Mouse (Mus musculus) liver, adult 2 months (tissue): ENCODE data around the gene Ccdc43. TPM values are rescaled to one million over a fixed set of nuclear protein-coding genes. Genes with fewer than 3 reads are reported as not detected.
"Not testable (repeated sequence)": the region's sequence is repeated elsewhere in the genome, so short reads cannot be mapped to it uniquely, and the experiment has no call there.

Experiments
- DNase-seq: peaks from one replicate; pipeline ENCODE4 v3.0.0-alpha.2; 2011; ENCODE audit warnings: low read depth, low spot score; ENCODE audit errors: extremely low read depth
- H3K27ac ChIP-seq: fragments of 200-500 bp; replicated peaks from 2 replicates; pipeline ENCODE4 v1.5.1; 2012; ENCODE audit warnings: low read depth, mild to moderate bottlenecking, control low read depth, inconsistent platforms, low read length; ENCODE audit not compliant: insufficient read depth
- H3K27me3 ChIP-seq: fragments of 200-500 bp; 2 replicates; pipeline ENCODE4 v1.6.1; 2012; ENCODE audit warnings: mild to moderate bottlenecking, moderate library complexity, low read length, inconsistent platforms; ENCODE audit not compliant: control insufficient read depth, insufficient read depth
- H3K36me3 ChIP-seq: fragments of 200-500 bp; 2 replicates; pipeline ENCODE4 v1.6.1; 2012; ENCODE audit warnings: low read length, inconsistent platforms; ENCODE audit not compliant: control insufficient read depth, insufficient read depth
- H3K4me1 ChIP-seq: fragments of 200-500 bp; 2 replicates; pipeline ENCODE4 v1.6.1; 2011; ENCODE audit warnings: low read length; ENCODE audit not compliant: control insufficient read depth, insufficient read depth
- H3K4me3 ChIP-seq: fragments of 200-500 bp; 2 replicates; pipeline ENCODE4 v1.5.1; 2011; ENCODE audit warnings: low read depth, mild to moderate bottlenecking, control low read depth, low read length, moderate library complexity; ENCODE audit not compliant: insufficient read depth
- H3K79me2 ChIP-seq: fragments of 200-500 bp; 2 replicates; pipeline ENCODE4 v1.6.1; 2012; ENCODE audit warnings: inconsistent platforms, mild to moderate bottlenecking, low read length, moderate library complexity; ENCODE audit not compliant: control insufficient read depth, insufficient read depth
- H3K9ac ChIP-seq: fragments of 200-500 bp; 2 replicates; pipeline ENCODE4 v1.6.1; 2012; ENCODE audit warnings: low read depth, mild to moderate bottlenecking, control low read depth, inconsistent platforms, low read length
- CTCF ChIP-seq: fragments of 200-500 bp; IDR thresholded peaks from 2 replicates; pipeline ENCODE4 v1.5.1; 2011; ENCODE audit warnings: low read depth, low read length, control low read depth
- POLR2A ChIP-seq: fragments of 200-500 bp; IDR thresholded peaks from 2 replicates; pipeline ENCODE4 v1.6.1; 2011; ENCODE audit warnings: low read length, control low read depth; ENCODE audit not compliant: insufficient read depth; ENCODE audit errors: extremely low read depth
- WGBS: fragments of 180-500 bp; shearing (Covaris S2); methylation state at CpG from one replicate; pipeline ENCODE4 v1.1.7; 2018; 5-methylcytosine and 5-hydroxymethylcytosine counted together
- polyA plus RNA-seq: library from polyadenylated mRNA; depleted of rRNA; stranded (reverse); fragments of >200 nt; gene quantifications from 2 replicates; pipeline ENCODE4 v1.2.3, GENCODE M21; 2012
- total RNA-seq: library from RNA; depleted of rRNA; stranded (reverse); fragments of >200 nt; gene quantifications from 2 replicates; pipeline ENCODE4 v1.2.3, GENCODE M21; 2014

Ccdc43 gene
- total and polyA plus RNA-seq, 2 experiments: 5.7 to 11.8 TPM

GRCm38 (mm10) chr11:102729835-102730234, 32.3 kb upstream of the Ccdc43 start:
- H3K4me3 ChIP-seq: no peak overlapping the region
- no peak for DNase-seq
- no peaks in the 10 kb centered on the region for H3K36me3 ChIP-seq
- H3K4me1 ChIP-seq: no peaks in the 10 kb centered on the region
- no peak for TF ChIP-seq POLR2A
- no peak for TF ChIP-seq CTCF
- no peak overlapping the region for H3K9ac ChIP-seq
- no peaks in the 10 kb centered on the region for H3K27me3 ChIP-seq
- no peaks in the 10 kb centered on the region for H3K79me2 ChIP-seq
- H3K27ac ChIP-seq: no peak overlapping the region
- WGBS: 88% methylated on average over 3 of the region's 3 CpGs

- no peak overlapping the region for H3K9ac ChIP-seq
- no peak for TF ChIP-seq POLR2A
- TF ChIP-seq CTCF: no peak
- H3K27me3 ChIP-seq: no peaks in the 10 kb centered on the region
- H3K36me3 ChIP-seq: no peaks in the 10 kb centered on the region
- no peak overlapping the region for H3K27ac ChIP-seq
- no peaks in the 10 kb centered on the region for H3K4me1 ChIP-seq
- H3K4me3 ChIP-seq: no peak overlapping the region
- H3K79me2 ChIP-seq: no peaks in the 10 kb centered on the region
- 48% methylated on average over 7 of the region's 7 CpGs for WGBS
- DNase-seq: peak; percentile 50
Measured at GRCm38 (mm10) chr11:102728614-102729013, 31.0 kb upstream of the Ccdc43 start.

- no peak for DNase-seq
- 29% methylated on average over 3 of the region's 3 CpGs for WGBS
- Histone ChIP-seq H3K27me3 (no peaks in the 10 kb centered on the region), H3K4me1 (no peaks in the 10 kb centered on the region), H3K4me3 (no peak overlapping the region), H3K36me3 (no peaks in the 10 kb centered on the region), H3K9ac (no peak overlapping the region), H3K79me2 (no peaks in the 10 kb centered on the region), H3K27ac (no peak overlapping the region)
- TF ChIP-seq POLR2A: no peak
- peak; percentile 52 for TF ChIP-seq CTCF
Measured at GRCm38 (mm10) chr11:102725574-102725973, 28.0 kb upstream of the Ccdc43 start.

GRCm38 (mm10) chr11:102716135-102716534, 18.6 kb upstream of the Ccdc43 start:
- Histone ChIP-seq H3K4me1 (no peaks in the 10 kb centered on the region), H3K9ac (no peak overlapping the region), H3K27me3 (peaks cover 2% of the 10 kb centered on the region; the same call in 1 of the 2 replicates), H3K27ac (no peak overlapping the region), H3K79me2 (no peaks in the 10 kb centered on the region), H3K36me3 (no peaks in the 10 kb centered on the region), H3K4me3 (no peak overlapping the region)
- WGBS: 84% methylated on average over 7 of the region's 7 CpGs
- DNase-seq: no peak
- TF ChIP-seq POLR2A (no peak), CTCF (no peak)

GRCm38 (mm10) chr11:102714578-102714977, 17.0 kb upstream of the Ccdc43 start:
- DNase-seq, H3K4me1 ChIP-seq, H3K79me2 ChIP-seq, H3K36me3 ChIP-seq, H3K9ac ChIP-seq, H3K4me3 ChIP-seq, H3K27ac ChIP-seq, H3K27me3 ChIP-seq: not testable (repeated sequence)
- 78% methylated on average over 2 of the region's 2 CpGs for WGBS
- peak; percentile 14; the same call in 1 of the 2 replicates for TF ChIP-seq CTCF

GRCm38 (mm10) chr11:102712411-102712810, 14.8 kb upstream of the Ccdc43 start:
- H3K9ac ChIP-seq: no peak overlapping the region
- H3K79me2 ChIP-seq: no peaks in the 10 kb centered on the region
- no peak for DNase-seq
- no peaks in the 10 kb centered on the region for H3K4me1 ChIP-seq
- TF ChIP-seq POLR2A (no peak), CTCF (no peak)
- H3K27ac ChIP-seq: no peak overlapping the region
- H3K36me3 ChIP-seq: no peaks in the 10 kb centered on the region
- no peak overlapping the region for H3K4me3 ChIP-seq
- H3K27me3 ChIP-seq: peaks cover 7% of the 10 kb centered on the region; the same call in 1 of the 2 replicates
- 94% methylated on average over 4 of the region's 4 CpGs for WGBS

- 90% methylated on average over 6 of the region's 6 CpGs for WGBS
- DNase-seq: not testable (repeated sequence)
Measured at GRCm38 (mm10) chr11:102702206-102702605, 4.6 kb upstream of the Ccdc43 start.

More at GRCm38 (mm10) chr11:102702206-102702605, 4.6 kb upstream of the Ccdc43 start:
- H3K4me3 ChIP-seq, H3K4me1 ChIP-seq, H3K79me2 ChIP-seq, H3K27me3 ChIP-seq, H3K27ac ChIP-seq, H3K9ac ChIP-seq, H3K36me3 ChIP-seq: not testable (repeated sequence)
